Mouse (Mus musculus): ENCODE data around the gene Dppa2. TPM values are rescaled to one million over a fixed set of nuclear protein-coding genes. Genes with fewer than 3 reads are reported as not detected.

Gene Dppa2
- total RNA-seq (2014; fragmentation: Nextera tagmentation), result 0.39 and 0.83 TPM in 2 replicates
- 0.06 and 0.11 TPM in 2 replicates for total RNA-seq (2017)
- not detected in 2 replicates for polyA plus RNA-seq (2012)

GRCm38 (mm10) chr16:48303509-48303908, at the start of gene Dppa2:
Dppa2 (plus strand) TSS chr16:48303908.
- H3K9me3 ChIP-seq (replicated peaks), result no peaks in the 10 kb centered on the region
- no peak for DNase-seq (ENCODE audit: low spot score)
- TF ChIP-seq GATA1 (IDR thresholded peaks at IDR 0.05; ENCODE audit: borderline replicate concordance, low read length) (no peak), CTCF (IDR thresholded peaks at IDR 0.05; ENCODE audit: low read depth, low read length) (no peak), POLR2AphosphoS5 (IDR thresholded peaks at IDR 0.05; ENCODE audit: insufficient replicate concordance, low read depth, low read length) (no peak), GATA2 (IDR thresholded peaks at IDR 0.05; ENCODE audit: borderline replicate concordance, low read depth, low read length) (no peak), TAL1 (conservative IDR thresholded peaks at IDR 0.05; ENCODE audit: low read depth, low read length) (no peak)
- no peak for ATAC-seq (ENCODE audit: extremely low read depth, insufficient number of reproducible peaks, low FRiP score, poor library complexity, severe bottlenecking)
- no peaks in the 10 kb centered on the region for H3K27me3 ChIP-seq (ENCODE audit: insufficient read depth, low read length)
- no peak within 1 kb of the TSS for H3K4me3 ChIP-seq (ENCODE audit: low read depth, low read length)
- peaks cover 3% of the 10 kb centered on the region for H3K36me3 ChIP-seq (replicated peaks)
- H3K4me1 ChIP-seq (ENCODE audit: insufficient read depth, low read depth, low read length), result no peaks in the 10 kb centered on the region

GRCm38 (mm10) chr16:48254584-48254983, 49.1 kb upstream of the Dppa2 start:
- no peaks in the 10 kb centered on the region for H3K27me3 ChIP-seq (ENCODE audit: insufficient read depth, low read length)
- no peak for DNase-seq (ENCODE audit: low spot score)
- H3K36me3 ChIP-seq (replicated peaks), result no peaks in the 10 kb centered on the region
- H3K4me1 ChIP-seq (ENCODE audit: insufficient read depth, low read depth, low read length), result peaks cover 62% of the 10 kb centered on the region
- TF ChIP-seq CTCF (IDR thresholded peaks at IDR 0.05; ENCODE audit: low read depth, low read length) (no peak), TAL1 (conservative IDR thresholded peaks at IDR 0.05; ENCODE audit: low read depth, low read length) (peak; percentile 34; the same call in 1 of the 2 replicates), POLR2AphosphoS5 (IDR thresholded peaks at IDR 0.05; ENCODE audit: insufficient replicate concordance, low read depth, low read length) (no peak), GATA1 (IDR thresholded peaks at IDR 0.05; ENCODE audit: borderline replicate concordance, low read length) (no peak)
- H3K9me3 ChIP-seq (replicated peaks), result no peaks in the 10 kb centered on the region
- no peak overlapping the region; the same call in 1 of the 2 replicates for H3K4me3 ChIP-seq (ENCODE audit: low read depth, low read length)
- ATAC-seq (ENCODE audit: extremely low read depth, insufficient number of reproducible peaks, low FRiP score, poor library complexity, severe bottlenecking), result no peak

GRCm38 (mm10) chr16:48259519-48259918, 44.2 kb upstream of the Dppa2 start:
- ATAC-seq (ENCODE audit: extremely low read depth, insufficient number of reproducible peaks, low FRiP score, poor library complexity, severe bottlenecking) (peak; percentile 74), DNase-seq (ENCODE audit: low spot score) (no peak)
- no peaks in the 10 kb centered on the region for H3K27me3 ChIP-seq (ENCODE audit: insufficient read depth, low read length)
- no peaks in the 10 kb centered on the region for H3K9me3 ChIP-seq (replicated peaks)
- H3K4me3 ChIP-seq (ENCODE audit: low read depth, low read length), result no peak overlapping the region
- H3K4me1 ChIP-seq (ENCODE audit: insufficient read depth, low read depth, low read length), result peaks cover 40% of the 10 kb centered on the region
- no peak for TF ChIP-seq GATA2 (IDR thresholded peaks at IDR 0.05; ENCODE audit: borderline replicate concordance, low read depth, low read length)
- no peak for TF ChIP-seq POLR2AphosphoS5 (IDR thresholded peaks at IDR 0.05; ENCODE audit: insufficient replicate concordance, low read depth, low read length)
- no peak for TF ChIP-seq TAL1 (conservative IDR thresholded peaks at IDR 0.05; ENCODE audit: low read depth, low read length)
- TF ChIP-seq GATA1 (IDR thresholded peaks at IDR 0.05; ENCODE audit: borderline replicate concordance, low read length), result no peak
- no peak for TF ChIP-seq CTCF (IDR thresholded peaks at IDR 0.05; ENCODE audit: low read depth, low read length)
- H3K36me3 ChIP-seq (replicated peaks), result no peaks in the 10 kb centered on the region

GRCm38 (mm10) chr16:48262901-48263300, 40.8 kb upstream of the Dppa2 start:
- DNase-seq (ENCODE audit: low spot score) (no peak), ATAC-seq (ENCODE audit: extremely low read depth, insufficient number of reproducible peaks, low FRiP score, poor library complexity, severe bottlenecking) (no peak)
- H3K4me3 ChIP-seq (ENCODE audit: low read depth, low read length), result no peak overlapping the region
- no peaks in the 10 kb centered on the region for H3K9me3 ChIP-seq (replicated peaks)
- H3K4me1 ChIP-seq (ENCODE audit: insufficient read depth, low read depth, low read length), result peaks cover 37% of the 10 kb centered on the region
- H3K27me3 ChIP-seq (ENCODE audit: insufficient read depth, low read length), result no peaks in the 10 kb centered on the region
- no peak for TF ChIP-seq GATA1 (IDR thresholded peaks at IDR 0.05; ENCODE audit: borderline replicate concordance, low read length)
- TF ChIP-seq CTCF (IDR thresholded peaks at IDR 0.05; ENCODE audit: low read depth, low read length), result 0 out of 2 replicates have a peak, but pooled peaks have one; percentile 20
- no peaks in the 10 kb centered on the region for H3K36me3 ChIP-seq (replicated peaks)

GRCm38 (mm10) chr16:48265856-48266255, 37.9 kb upstream of the Dppa2 start:
- Histone ChIP-seq H3K4me3 (ENCODE audit: low read depth, low read length) (no peak overlapping the region), H3K36me3 (replicated peaks) (no peaks in the 10 kb centered on the region), H3K9me3 (replicated peaks) (no peaks in the 10 kb centered on the region), H3K27me3 (ENCODE audit: insufficient read depth, low read length) (no peaks in the 10 kb centered on the region), H3K4me1 (ENCODE audit: insufficient read depth, low read depth, low read length) (peaks cover 15% of the 10 kb centered on the region)
- ATAC-seq (ENCODE audit: extremely low read depth, insufficient number of reproducible peaks, low FRiP score, poor library complexity, severe bottlenecking) (no peak), DNase-seq (ENCODE audit: low spot score) (no peak)
- no peak for TF ChIP-seq GATA2 (IDR thresholded peaks at IDR 0.05; ENCODE audit: borderline replicate concordance, low read depth, low read length)
- no peak for TF ChIP-seq POLR2AphosphoS5 (IDR thresholded peaks at IDR 0.05; ENCODE audit: insufficient replicate concordance, low read depth, low read length)
- no peak for TF ChIP-seq CTCF (IDR thresholded peaks at IDR 0.05; ENCODE audit: low read depth, low read length)
- no peak for TF ChIP-seq GATA1 (IDR thresholded peaks at IDR 0.05; ENCODE audit: borderline replicate concordance, low read length)
- TF ChIP-seq TAL1 (conservative IDR thresholded peaks at IDR 0.05; ENCODE audit: low read depth, low read length), result no peak

GRCm38 (mm10) chr16:48276940-48277339, 26.8 kb upstream of the Dppa2 start:
- H3K27me3 ChIP-seq (ENCODE audit: insufficient read depth, low read length), result no peaks in the 10 kb centered on the region
- H3K36me3 ChIP-seq (replicated peaks), result no peaks in the 10 kb centered on the region
- TF ChIP-seq CTCF (IDR thresholded peaks at IDR 0.05; ENCODE audit: low read depth, low read length) (no peak), GATA1 (IDR thresholded peaks at IDR 0.05; ENCODE audit: borderline replicate concordance, low read length) (no peak), POLR2AphosphoS5 (IDR thresholded peaks at IDR 0.05; ENCODE audit: insufficient replicate concordance, low read depth, low read length) (no peak), TAL1 (conservative IDR thresholded peaks at IDR 0.05; ENCODE audit: low read depth, low read length) (no peak), GATA2 (IDR thresholded peaks at IDR 0.05; ENCODE audit: borderline replicate concordance, low read depth, low read length) (no peak)
- H3K4me1 ChIP-seq (ENCODE audit: insufficient read depth, low read depth, low read length), result peaks cover 6% of the 10 kb centered on the region
- no peak overlapping the region for H3K4me3 ChIP-seq (ENCODE audit: low read depth, low read length)
- 0 out of 2 replicates have a peak, but pooled peaks have one; percentile 15 for ATAC-seq (ENCODE audit: extremely low read depth, insufficient number of reproducible peaks, low FRiP score, poor library complexity, severe bottlenecking)
- H3K9me3 ChIP-seq (replicated peaks), result no peaks in the 10 kb centered on the region; the same call in 1 of the 2 replicates
- no peak for DNase-seq (ENCODE audit: low spot score)

Measured in G1E (cell line).